Mouse (Mus musculus) forebrain, embryonic 11.5 days (tissue): ENCODE measurements at regions not wholly inside any gene's neighbourhood (a gene's known extent, or its start where the extent isn't known, plus 50 kb on each side); places are given as distances from the start of the nearest gene placed in this dataset.

ENCODE experiments used
- ATAC-seq: fragments of 200-750 bp; cut with Nextera tagmentation; replicated peaks from 2 replicates; pipeline ENCODE4 v1.8.0; 2017; ENCODE audit warnings: moderate TSS enrichment; ENCODE audit not compliant: low FRiP score
- DNase-seq: peaks from one replicate; pipeline ENCODE4 v3.0.0-alpha.2; 2017; ENCODE audit warnings: low spot score
- H3K27ac ChIP-seq: fragments of 300-500 bp; sonication (generic); 2 replicates; pipeline ENCODE4 v1.5.1; 2014; ENCODE audit warnings: low read depth, low read length
- H3K27me3 ChIP-seq: fragments of 300-500 bp; sonication (generic); 2 replicates; pipeline ENCODE4 v1.6.1; 2014; ENCODE audit warnings: mild to moderate bottlenecking, low read length, mixed read lengths; ENCODE audit not compliant: control insufficient read depth, insufficient read depth
- H3K36me3 ChIP-seq: fragments of 300-500 bp; sonication (generic); 2 replicates; pipeline ENCODE4 v1.6.1; 2014; ENCODE audit warnings: mild to moderate bottlenecking, low read length, moderate library complexity, mixed read lengths; ENCODE audit not compliant: control insufficient read depth, insufficient read depth
- H3K4me1 ChIP-seq: fragments of 300-500 bp; sonication (generic); replicated peaks from 2 replicates; pipeline ENCODE4 v1.6.1; 2014; ENCODE audit warnings: low read length, mixed read lengths; ENCODE audit not compliant: control insufficient read depth, insufficient read depth
- H3K4me2 ChIP-seq: fragments of 300-500 bp; sonication (generic); 2 replicates; pipeline ENCODE4 v1.6.1; 2014; ENCODE audit warnings: low read depth, mild to moderate bottlenecking, low read length, moderate library complexity, mixed read lengths; ENCODE audit not compliant: severe bottlenecking
- H3K4me3 ChIP-seq: fragments of 300-500 bp; sonication (generic); 2 replicates; pipeline ENCODE4 v1.5.1; 2014; ENCODE audit warnings: low read depth, low read length
- H3K9ac ChIP-seq: fragments of 300-500 bp; sonication (generic); 2 replicates; pipeline ENCODE4 v1.6.1; 2014; ENCODE audit warnings: low read length
- H3K9me3 ChIP-seq: fragments of 300-500 bp; sonication (generic); 2 replicates; pipeline ENCODE4 v1.6.1; 2016; ENCODE audit warnings: low read length, mixed read lengths; ENCODE audit not compliant: control insufficient read depth
- WGBS: fragments of 180-500 bp; shearing (Covaris S2); extraction: QIAGEN DNeasy Blood & Tissue Kit; methylation state at CpG from one replicate; pipeline ENCODE4 v1.1.7; 2014; 5-methylcytosine and 5-hydroxymethylcytosine counted together

DNA sequence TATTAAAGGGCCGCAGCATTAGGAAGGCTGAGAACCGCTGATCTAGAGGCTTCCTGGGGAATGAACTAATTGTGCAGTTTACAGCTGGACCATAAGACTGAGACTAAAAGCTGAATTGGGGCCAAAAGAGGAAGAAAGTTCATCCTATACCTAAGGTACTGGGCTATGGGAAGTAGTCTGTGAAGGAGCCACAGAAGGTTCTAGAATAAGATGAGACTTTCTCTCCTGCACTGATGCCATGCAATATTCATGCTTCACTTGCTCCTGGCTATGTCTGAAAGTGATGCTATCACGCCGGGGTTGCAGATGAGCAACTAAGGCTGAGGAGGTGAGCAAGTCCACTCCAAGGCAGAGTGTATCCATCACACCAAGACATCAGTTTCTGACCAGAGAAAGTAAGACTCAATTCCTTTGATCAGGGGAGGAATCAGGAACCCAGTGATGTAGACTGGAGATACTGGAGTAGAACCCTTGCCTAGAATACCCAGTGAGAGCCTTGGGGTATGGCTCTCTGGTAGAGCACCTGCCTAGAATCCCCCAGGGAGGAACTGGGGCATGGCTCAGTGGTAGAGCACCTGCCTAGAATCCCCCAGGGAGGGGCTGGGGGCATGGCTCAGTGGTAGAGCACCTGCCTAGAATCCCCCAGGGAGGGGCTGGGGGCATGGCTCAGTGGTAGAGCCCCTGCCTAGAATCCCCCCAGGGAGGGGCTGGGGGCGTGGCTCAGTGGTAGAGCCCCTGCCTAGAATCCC is 51.9 kb upstream of the Myl10 start:
- WGBS = 88% methylated on average over 5 of the region's 5 CpGs
- Histone ChIP-seq H3K9ac (no peak overlapping the region), H3K4me2 (no peak overlapping the region), H3K27ac (no peak overlapping the region), H3K36me3 (no peaks in the 10 kb centered on the region), H3K4me1 (no peaks in the 10 kb centered on the region), H3K4me3 (no peak overlapping the region), H3K9me3 (no peaks in the 10 kb centered on the region), H3K27me3 (no peaks in the 10 kb centered on the region)
- ATAC-seq (no peak), DNase-seq (no peak)

- Histone ChIP-seq H3K9ac (no peak overlapping the region), H3K4me3 (no peak overlapping the region), H3K27ac (no peak overlapping the region), H3K4me2 (no peak overlapping the region), H3K9me3 (no peaks in the 10 kb centered on the region), H3K36me3 (no peaks in the 10 kb centered on the region), H3K27me3 (no peaks in the 10 kb centered on the region), H3K4me1 (no peaks in the 10 kb centered on the region)
- DNase-seq = no peak
- ATAC-seq = no peak
- 86% methylated on average over 13 of the region's 13 CpGs for WGBS
Measured at GRCm38 (mm10) chr5:136642208-136642607, 50.7 kb upstream of the Myl10 start.
